1 mouse cellular context compared by ENCODE assay signal in the genomic region with DNA sequence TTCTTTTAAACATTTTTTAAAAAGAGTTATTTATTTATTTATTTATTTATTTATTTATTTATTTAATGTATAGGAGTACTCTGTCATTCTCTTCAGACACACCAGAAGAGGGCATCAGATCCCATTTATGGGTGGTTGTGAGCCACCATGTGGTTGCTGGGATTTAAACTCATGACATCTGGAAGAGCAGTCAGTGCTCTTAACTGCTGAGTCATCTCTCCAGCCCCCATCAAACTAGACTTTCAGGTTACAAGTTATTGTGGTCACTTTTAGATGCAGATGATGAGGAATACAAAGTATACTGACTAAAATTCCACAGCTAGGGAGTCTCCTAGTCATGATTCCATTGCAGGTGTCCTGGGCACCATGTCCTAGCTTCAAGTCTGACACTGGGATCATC. TPM values are rescaled to one million over a fixed set of nuclear protein-coding genes. Genes with fewer than 3 reads are reported as not detected.
"Had no signal": no experiment of that assay in that cellular context is flagged by ENCODE, and none has a peak within 500 bp of the region (broad histone marks: within the 10 kb centered on the region; RNA-seq: fewer than 3 reads in every experiment).

No protein-coding gene starts in this region.

RNA-seq across cellular contexts. Expression of a gene that starts 26.0 kb away (rescaled TPM):
- total RNA-seq: hematopoietic stem cell, adult 5-6 weeks had no signal
